Mouse (Mus musculus): ENCODE results near the gene Akr1c14.
"Not testable (repeated sequence)": the region's sequence is repeated elsewhere in the genome, so short reads cannot be mapped to it uniquely, and the experiment has no call there.

GRCm38 (mm10) chr13:4124471-4124870 lies 75.7 kb downstream of the Akr1c14 start:
- TF ChIP-seq POLR2A, CTCF (IDR thresholded peaks at IDR 0.05; ENCODE audit: extremely low read depth, insufficient read depth, low read length): not testable (repeated sequence)
